Mouse (Mus musculus): ENCODE measurements at regions not wholly inside any gene's neighbourhood (a gene's known extent, or its start where the extent isn't known, plus 50 kb on each side); places are given as distances from the start of the nearest gene placed in this dataset.

DNA sequence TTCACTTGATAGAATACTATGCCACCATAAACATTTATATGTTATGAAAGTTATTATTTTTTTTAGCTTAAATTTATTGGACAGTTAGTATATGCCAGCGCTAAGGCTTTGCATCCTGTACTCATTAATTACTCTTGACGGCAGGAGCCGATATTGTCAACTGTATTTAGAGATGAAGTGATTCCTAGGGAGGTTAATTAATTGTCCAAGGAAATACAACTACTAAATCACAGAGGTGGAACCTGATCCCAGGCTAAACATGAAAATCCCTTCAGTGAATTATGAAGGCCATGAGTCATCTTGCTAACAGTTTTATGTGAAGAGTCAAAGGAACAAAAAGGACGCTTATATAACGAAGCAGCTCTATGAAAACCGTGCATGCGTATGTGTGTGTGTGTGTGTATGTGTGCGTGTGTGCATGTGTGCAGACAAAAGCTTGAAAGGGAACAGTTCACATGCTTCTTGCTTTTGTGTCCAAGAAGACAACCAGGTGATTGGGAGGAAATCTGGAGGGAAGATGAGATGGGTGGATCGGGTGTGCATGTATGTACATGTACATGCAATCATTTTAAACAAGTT is 66.5 kb upstream of the Pja2 start:
- TF ChIP-seq CTCF (IDR thresholded peaks at IDR 0.05; ENCODE audit: control insufficient read depth, insufficient read depth, insufficient replicate concordance, low read depth, low read length) = no peak
- no peak for TF ChIP-seq POLR2A (IDR thresholded peaks at IDR 0.05; ENCODE audit: control insufficient read depth, low read depth, low read length)

Data from testis, adult 2 months (tissue).